Mouse (Mus musculus): Measurements from ENCODE around the gene Echs1.

DNA sequence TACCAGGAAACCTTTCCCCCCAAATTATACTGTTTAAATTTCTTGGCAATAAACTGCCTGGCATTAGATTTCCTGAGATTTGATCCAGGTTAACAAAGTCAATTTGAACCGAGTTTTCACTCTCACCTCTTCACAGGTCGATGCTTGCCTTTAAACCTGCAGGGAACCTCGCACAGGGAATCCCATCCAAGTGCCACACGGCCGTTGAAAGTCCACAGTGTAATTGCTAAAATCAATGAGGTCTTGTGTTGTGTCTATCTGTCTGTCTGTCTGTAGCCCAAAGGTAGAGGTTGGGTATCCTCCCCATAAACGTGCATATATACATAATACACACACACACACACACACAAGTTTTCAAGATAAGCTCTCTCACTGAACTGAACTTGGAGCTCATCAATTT lies 48.9 kb downstream of the Echs1 start:
- no peak for TF ChIP-seq FLI1 (IDR thresholded peaks at IDR 0.05; ENCODE audit: low read length)
- no peak for TF ChIP-seq GATA1 (IDR thresholded peaks at IDR 0.05; ENCODE audit: borderline replicate concordance, low read length)

All from megakaryocyte, embryonic 14.5 days (primary cell).